Comparison of ENCODE assay signal across 11 mouse cellular contexts in the genomic region with DNA sequence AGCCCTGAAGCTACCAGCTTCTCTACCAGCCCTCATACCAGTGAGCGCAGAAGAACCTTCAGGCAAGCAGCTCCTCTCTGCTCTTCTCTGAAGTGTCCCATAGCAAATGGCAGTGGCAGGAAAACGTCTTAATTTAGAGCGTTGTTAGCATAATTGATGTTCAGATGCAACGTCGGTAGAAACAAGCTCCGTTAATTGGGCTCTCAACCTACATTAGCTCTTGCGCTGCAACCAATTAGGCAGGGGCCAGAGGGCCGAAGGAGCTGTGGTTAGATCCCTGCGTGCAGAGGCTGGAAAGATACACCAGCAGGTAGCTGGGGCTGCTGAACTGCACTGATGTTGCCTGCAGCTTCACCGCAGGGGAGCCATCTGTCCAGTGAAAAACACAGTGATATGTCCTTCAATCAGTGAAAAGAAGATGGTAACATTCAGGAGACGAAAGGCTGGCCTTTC.
A peak's percentile ranks its signal among the peaks of the same experiment; 100 is the strongest.
DNase-seq lines count a peak whose midpoint lies in the region; ATAC-seq lines count a peak whose summit lies in the region.
"Had no signal": no experiment of that assay in that cellular context is flagged by ENCODE, and none has a peak within 500 bp of the region (broad histone marks: within the 10 kb centered on the region; RNA-seq: fewer than 3 reads in every experiment).

No protein-coding gene starts in this region.

- no peak overlapping the region for H3K4me2 ChIP-seq in forebrain, embryonic 16.5 days (ENCODE audit: low read length)
- H3K4me2 ChIP-seq in midbrain, embryonic 14.5 days (ENCODE audit: low read length): peak overlapping the region; percentile 6; the same call in 1 of the 2 replicates
- H3K4me2 ChIP-seq in liver, embryonic 11.5 days: no peak overlapping the region

- no peak overlapping the region for H3K9ac ChIP-seq in forebrain, embryonic 16.5 days (replicated peaks; ENCODE audit: low read depth, low read length)
- H3K9ac ChIP-seq in midbrain, embryonic 14.5 days (replicated peaks; ENCODE audit: low read length): no peak overlapping the region
- H3K9ac ChIP-seq in liver, embryonic 11.5 days (ENCODE audit: low read depth, low read length): no peak overlapping the region

- peak; percentile 49 for ATAC-seq in forebrain, embryonic 16.5 days
- ATAC-seq in midbrain, embryonic 14.5 days (ENCODE audit: low FRiP score, low TSS enrichment): peak; percentile 77
- no peak for ATAC-seq in liver, embryonic 11.5 days (replicated peaks; ENCODE audit: low FRiP score)

- H3K4me1 ChIP-seq in forebrain, embryonic 16.5 days (replicated peaks; ENCODE audit: control insufficient read depth, insufficient read depth, low read length): peaks cover 35% of the 10 kb centered on the region
- peaks cover 21% of the 10 kb centered on the region for H3K4me1 ChIP-seq in midbrain, embryonic 14.5 days (ENCODE audit: control insufficient read depth, insufficient read depth, low read length)
- H3K4me1 ChIP-seq in liver, embryonic 11.5 days (replicated peaks; ENCODE audit: control insufficient read depth, insufficient read depth, low read length): no peaks in the 10 kb centered on the region

- no peaks in the 10 kb centered on the region for H3K9me3 ChIP-seq in forebrain, embryonic 16.5 days (ENCODE audit: control insufficient read depth, low read length)
- no peaks in the 10 kb centered on the region for H3K9me3 ChIP-seq in midbrain, embryonic 14.5 days (ENCODE audit: control insufficient read depth, low read length)
- H3K9me3 ChIP-seq in liver, embryonic 11.5 days (ENCODE audit: control insufficient read depth, low read length): no peaks in the 10 kb centered on the region

- DNase-seq in MN1 (ENCODE audit: low spot score): peak; percentile 50
- DNase-seq in cerebellum, postnatal 25 days: peak; percentile 35 to 51
- DNase-seq in midbrain, embryonic 14.5 days: peak; percentile 75
- DNase-seq in left cerebral cortex, adult 18-20 months (ENCODE audit: low spot score in 2 of 2): no peak
- DNase-seq in liver, embryonic 11.5 days (ENCODE audit: low spot score): no peak
- no peak for DNase-seq in layer of hippocampus, postnatal 25 days (ENCODE audit: extremely low spot score in 1 of 2, low spot score in 1 of 2)
- DNase-seq: adrenal gland, adult 8-10 months; kidney, adult 8-10 months; right cerebral cortex, postnatal 25 days; thymus, adult 18-20 months had no signal

- H3K36me3 ChIP-seq in forebrain, embryonic 16.5 days (ENCODE audit: control insufficient read depth, insufficient read depth): no peaks in the 10 kb centered on the region
- no peaks in the 10 kb centered on the region for H3K36me3 ChIP-seq in midbrain, embryonic 14.5 days (ENCODE audit: control insufficient read depth, insufficient read depth, low read length)
- no peaks in the 10 kb centered on the region for H3K36me3 ChIP-seq in liver, embryonic 11.5 days (ENCODE audit: control insufficient read depth, insufficient read depth, low read length)

- no peak overlapping the region for H3K4me3 ChIP-seq in forebrain, embryonic 16.5 days (replicated peaks; ENCODE audit: low read length)
- H3K4me3 ChIP-seq in midbrain, embryonic 14.5 days (replicated peaks; ENCODE audit: low read depth, low read length): no peak overlapping the region
- H3K4me3 ChIP-seq in liver, embryonic 11.5 days (ENCODE audit: low read depth, low read length): no peak overlapping the region

- no peaks in the 10 kb centered on the region for H3K27me3 ChIP-seq in forebrain, embryonic 16.5 days (replicated peaks; ENCODE audit: control insufficient read depth, insufficient read depth, low read length)
- H3K27me3 ChIP-seq in midbrain, embryonic 14.5 days (ENCODE audit: control insufficient read depth, insufficient read depth, low read length): no peaks in the 10 kb centered on the region
- no peaks in the 10 kb centered on the region for H3K27me3 ChIP-seq in liver, embryonic 11.5 days (replicated peaks; ENCODE audit: control insufficient read depth, insufficient read depth, low read length)

- WGBS in forebrain, embryonic 16.5 days: 5% methylated on average over 11 of the region's 11 CpGs
- 19% methylated on average over 11 of the region's 11 CpGs for WGBS in midbrain, embryonic 14.5 days
- 59% methylated on average over 11 of the region's 11 CpGs for WGBS in liver, embryonic 11.5 days

- H3K27ac ChIP-seq in forebrain, embryonic 16.5 days (ENCODE audit: low read length): no peak overlapping the region
- H3K27ac ChIP-seq in midbrain, embryonic 14.5 days (replicated peaks; ENCODE audit: low read depth, low read length): 0 out of 2 replicates have a peak overlapping the region, but pooled peaks have one; percentile 6
- H3K27ac ChIP-seq in liver, embryonic 11.5 days (ENCODE audit: low read depth, low read length): no peak overlapping the region

Comparison
In these comparisons a context has a peak if more than half of its experiments do, and no peak if none do; other contexts are left out.
1. DNase-seq: peak in MN1 (single experiment), cerebellum, postnatal 25 days (2 of 2) and midbrain, embryonic 14.5 days (single experiment); none in left cerebral cortex, adult 18-20 months (0 of 2), liver, embryonic 11.5 days (single experiment) and layer of hippocampus, postnatal 25 days (0 of 2).